9 mouse cellular contexts compared by ENCODE assay signal in the genomic region with DNA sequence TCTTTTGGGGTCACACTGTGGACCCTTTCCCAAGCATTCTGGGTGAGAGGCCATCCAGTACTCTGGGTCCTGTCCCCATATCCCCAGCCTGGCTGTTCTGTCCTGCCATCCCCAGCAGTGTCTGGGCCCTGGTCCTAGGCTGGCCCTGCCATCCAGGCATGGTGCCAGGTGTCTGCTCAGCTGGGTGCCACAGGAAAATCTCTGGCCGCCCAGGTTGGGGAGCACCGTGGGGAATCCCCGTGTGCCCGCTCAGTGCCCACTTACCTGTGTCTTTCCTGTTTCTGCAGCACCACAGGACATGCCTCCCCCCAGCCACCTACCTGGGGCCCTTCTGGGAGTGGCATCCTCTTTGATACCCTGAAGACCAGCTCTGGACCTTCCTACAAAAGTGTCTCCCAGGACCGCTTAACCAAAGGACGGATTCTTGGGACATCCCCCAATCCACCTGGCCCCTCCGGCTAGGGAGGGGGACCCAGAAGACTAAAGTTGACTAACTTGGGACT. TPM values are rescaled to one million over a fixed set of nuclear protein-coding genes. Genes with fewer than 3 reads are reported as not detected.
DNase-seq lines count a peak whose midpoint lies in the region; ATAC-seq and TF ChIP-seq lines count a peak whose summit lies in the region.
"Had no signal": no experiment of that assay in that cellular context is flagged by ENCODE, and none has a peak within 500 bp of the region (broad histone marks: within the 10 kb centered on the region; RNA-seq: fewer than 3 reads in every experiment).

No protein-coding gene starts in this region.

- no peak for ATAC-seq in heart, embryonic 11.5 days (replicated peaks; ENCODE audit: insufficient number of reproducible peaks, low FRiP score, low TSS enrichment)
- no peak for ATAC-seq in midbrain, embryonic 13.5 days
- ATAC-seq in midbrain, postnatal 0 days (ENCODE audit: low FRiP score) = no peak
- no peak for ATAC-seq in forebrain, embryonic 11.5 days (replicated peaks; ENCODE audit: low FRiP score)
- ATAC-seq: forebrain, embryonic 14.5 days had no signal

- H3K9ac ChIP-seq in heart, embryonic 11.5 days (ENCODE audit: low read depth, low read length) = no peak overlapping the region
- 0 out of 2 replicates have a peak overlapping the region, but pooled peaks have one; percentile 23 for H3K9ac ChIP-seq in midbrain, embryonic 13.5 days (replicated peaks)
- H3K9ac ChIP-seq in midbrain, postnatal 0 days (replicated peaks; ENCODE audit: low read length, poor library complexity, severe bottlenecking) = no peak overlapping the region
- no peak overlapping the region for H3K9ac ChIP-seq in forebrain, embryonic 11.5 days (ENCODE audit: low read length)

- H3K4me1 ChIP-seq in heart, embryonic 11.5 days (ENCODE audit: control insufficient read depth, insufficient read depth, low read length) = peaks cover 79% of the 10 kb centered on the region
- H3K4me1 ChIP-seq in midbrain, embryonic 13.5 days (replicated peaks) = peaks cover 46% of the 10 kb centered on the region
- peaks cover 10% of the 10 kb centered on the region; the same call in 1 of the 2 replicates for H3K4me1 ChIP-seq in midbrain, postnatal 0 days (ENCODE audit: insufficient read depth, low read length)
- H3K4me1 ChIP-seq in forebrain, embryonic 11.5 days (replicated peaks; ENCODE audit: control insufficient read depth, insufficient read depth, low read length) = peaks cover 14% of the 10 kb centered on the region

- no peak overlapping the region for H3K4me2 ChIP-seq in heart, embryonic 11.5 days
- H3K4me2 ChIP-seq in midbrain, embryonic 13.5 days (replicated peaks) = no peak overlapping the region
- no peak overlapping the region for H3K4me2 ChIP-seq in midbrain, postnatal 0 days (ENCODE audit: low read depth, low read length, poor library complexity, severe bottlenecking)
- no peak overlapping the region for H3K4me2 ChIP-seq in forebrain, embryonic 11.5 days (ENCODE audit: low read depth, low read length, severe bottlenecking)

- WGBS in heart, embryonic 11.5 days (ENCODE audit: insufficient replicate concordance) = 76% methylated on average over 7 of the region's 7 CpGs
- WGBS in midbrain, embryonic 13.5 days = 85% methylated on average over 7 of the region's 7 CpGs
- WGBS in midbrain, postnatal 0 days = 83% methylated on average over 7 of the region's 7 CpGs
- WGBS in forebrain, embryonic 11.5 days = 82% methylated on average over 7 of the region's 7 CpGs

- H3K27me3 ChIP-seq in heart, embryonic 11.5 days (ENCODE audit: control insufficient read depth, insufficient read depth, low read length) = no peaks in the 10 kb centered on the region
- 0 out of 2 replicates have a peak, but pooled peaks cover 4% of the 10 kb centered on the region for H3K27me3 ChIP-seq in midbrain, embryonic 13.5 days
- no peaks in the 10 kb centered on the region for H3K27me3 ChIP-seq in midbrain, postnatal 0 days (ENCODE audit: insufficient read depth, low read length)
- H3K27me3 ChIP-seq in forebrain, embryonic 11.5 days (ENCODE audit: control insufficient read depth, insufficient read depth, low read length) = no peaks in the 10 kb centered on the region

- H3K9me3 ChIP-seq in heart, embryonic 11.5 days (replicated peaks; ENCODE audit: control insufficient read depth, low read length) = no peaks in the 10 kb centered on the region
- no peaks in the 10 kb centered on the region for H3K9me3 ChIP-seq in midbrain, embryonic 13.5 days
- H3K9me3 ChIP-seq in midbrain, postnatal 0 days (ENCODE audit: low read length) = no peaks in the 10 kb centered on the region
- no peaks in the 10 kb centered on the region for H3K9me3 ChIP-seq in forebrain, embryonic 11.5 days (ENCODE audit: control insufficient read depth, low read length)

- intact Hi-C loops in heart, postnatal 10 days (cut with DNase I) = no loop called here

- H3K4me3 ChIP-seq in heart, embryonic 11.5 days (ENCODE audit: low read depth, low read length) = no peak overlapping the region
- H3K4me3 ChIP-seq in midbrain, embryonic 13.5 days (replicated peaks) = no peak overlapping the region
- no peak overlapping the region for H3K4me3 ChIP-seq in midbrain, postnatal 0 days (ENCODE audit: low read depth, low read length)
- no peak overlapping the region for H3K4me3 ChIP-seq in forebrain, embryonic 11.5 days (ENCODE audit: low read depth, low read length)

- peak; percentile 98 for DNase-seq in heart, adult 11 months
- no peak for DNase-seq in midbrain, postnatal 0 days (ENCODE audit: low spot score)
- DNase-seq in heart, postnatal 10 days = peak; percentile 72 to 74
- no peak for DNase-seq in ovary, adult 18-20 months (ENCODE audit: low spot score)
- DNase-seq in forebrain, embryonic 11.5 days (ENCODE audit: low spot score) = no peak
- DNase-seq in left cerebral cortex, adult 11 months (ENCODE audit: low spot score) = no peak

- peaks cover 4% of the 10 kb centered on the region; the same call in 1 of the 2 replicates for H3K36me3 ChIP-seq in heart, embryonic 11.5 days (ENCODE audit: control insufficient read depth, insufficient read depth, low read length)
- no peaks in the 10 kb centered on the region for H3K36me3 ChIP-seq in midbrain, embryonic 13.5 days
- H3K36me3 ChIP-seq in midbrain, postnatal 0 days (ENCODE audit: insufficient read depth, low read length) = no peaks in the 10 kb centered on the region
- H3K36me3 ChIP-seq in forebrain, embryonic 11.5 days (ENCODE audit: control insufficient read depth, insufficient read depth, low read length) = no peaks in the 10 kb centered on the region

- no peak for TF ChIP-seq CTCF in midbrain, postnatal 0 days (IDR thresholded peaks at IDR 0.05)

- H3K27ac ChIP-seq in heart, embryonic 11.5 days (ENCODE audit: low read depth, low read length) = no peak overlapping the region
- H3K27ac ChIP-seq in midbrain, embryonic 13.5 days = no peak overlapping the region
- H3K27ac ChIP-seq in midbrain, postnatal 0 days (ENCODE audit: low read depth, low read length) = no peak overlapping the region
- no peak overlapping the region for H3K27ac ChIP-seq in forebrain, embryonic 11.5 days (ENCODE audit: low read depth, low read length)

RNA-seq across cellular contexts. Expression of gene Rara, which starts 22.4 kb away (rescaled TPM):
- 34.9 and 36.6 TPM in 2 replicates for polyA plus RNA-seq in heart, embryonic 11.5 days (2014; fragmentation: Nextera tagmentation; extraction: Ambion mirVana)
- 7.5 and 9.1 TPM in 2 replicates for polyA plus RNA-seq in midbrain, embryonic 13.5 days (2015; fragmentation: Nextera tagmentation; extraction: Ambion mirVana)
- total RNA-seq in midbrain, postnatal 0 days (2014; rRNA removed) = 14.3 and 20.4 TPM in 2 replicates
- 8.2 and 8.7 TPM in 2 replicates for polyA plus RNA-seq in midbrain, postnatal 0 days (2015; fragmentation: Nextera tagmentation; extraction: Ambion mirVana)
- 10 to 100 TPM; 31.9 to 33.0 TPM for total RNA-seq in heart, postnatal 10 days (2021)
- polyA plus RNA-seq in forebrain, embryonic 11.5 days (2014; fragmentation: Nextera tagmentation; extraction: Ambion mirVana) = 23.3 and 25.2 TPM in 2 replicates

RNA-seq across cellular contexts. Expression of gene Gjd3, which starts 32.8 kb away (rescaled TPM):
- polyA plus RNA-seq in heart, embryonic 11.5 days (2014; fragmentation: Nextera tagmentation; extraction: Ambion mirVana) = 1.3 and 1.5 TPM in 2 replicates
- 0.58 and 0.99 TPM in 2 replicates for polyA plus RNA-seq in midbrain, embryonic 13.5 days (2015; fragmentation: Nextera tagmentation; extraction: Ambion mirVana)
- total RNA-seq in midbrain, postnatal 0 days (2014; rRNA removed) = 3.0 and 5.1 TPM in 2 replicates
- polyA plus RNA-seq in midbrain, postnatal 0 days (2015; fragmentation: Nextera tagmentation; extraction: Ambion mirVana) = 4.5 and 5.1 TPM in 2 replicates
- 1 to 10 TPM; 1.3 to 2.0 TPM for total RNA-seq in heart, postnatal 10 days (2021)
- 0.23 TPM in 1 of 2 replicates, not detected in the other for polyA plus RNA-seq in forebrain, embryonic 11.5 days (2014; fragmentation: Nextera tagmentation; extraction: Ambion mirVana)

RNA-seq across cellular contexts. Expression of gene Cdc6, which starts 42.4 kb away (rescaled TPM):
- 33.6 and 34.0 TPM in 2 replicates for polyA plus RNA-seq in heart, embryonic 11.5 days (2014; fragmentation: Nextera tagmentation; extraction: Ambion mirVana)
- 10.6 and 11.3 TPM in 2 replicates for polyA plus RNA-seq in midbrain, embryonic 13.5 days (2015; fragmentation: Nextera tagmentation; extraction: Ambion mirVana)
- 0.19 and 0.44 TPM in 2 replicates for total RNA-seq in midbrain, postnatal 0 days (2014; rRNA removed)
- 0.52 and 0.65 TPM in 2 replicates for polyA plus RNA-seq in midbrain, postnatal 0 days (2015; fragmentation: Nextera tagmentation; extraction: Ambion mirVana)
- 1 to 10 TPM; 3.3 to 3.6 TPM for total RNA-seq in heart, postnatal 10 days (2021)
- 52.8 and 54.7 TPM in 2 replicates for polyA plus RNA-seq in forebrain, embryonic 11.5 days (2014; fragmentation: Nextera tagmentation; extraction: Ambion mirVana)

Comparison
In these comparisons a context has a peak if more than half of its experiments do, and no peak if none do; other contexts are left out.
1. DNase-seq: peak in heart, adult 11 months (single experiment) and heart, postnatal 10 days (2 of 2); none in midbrain, postnatal 0 days (single experiment), ovary, adult 18-20 months (single experiment), forebrain, embryonic 11.5 days (single experiment) and left cerebral cortex, adult 11 months (single experiment).